Mouse (Mus musculus): ENCODE data around the gene Rab12. TPM values are rescaled to one million over a fixed set of nuclear protein-coding genes. Genes with fewer than 3 reads are reported as not detected.

Gene Rab12
- polyA plus RNA-seq, 1 experiment from 2014 or later: 44.1 TPM

DNA sequence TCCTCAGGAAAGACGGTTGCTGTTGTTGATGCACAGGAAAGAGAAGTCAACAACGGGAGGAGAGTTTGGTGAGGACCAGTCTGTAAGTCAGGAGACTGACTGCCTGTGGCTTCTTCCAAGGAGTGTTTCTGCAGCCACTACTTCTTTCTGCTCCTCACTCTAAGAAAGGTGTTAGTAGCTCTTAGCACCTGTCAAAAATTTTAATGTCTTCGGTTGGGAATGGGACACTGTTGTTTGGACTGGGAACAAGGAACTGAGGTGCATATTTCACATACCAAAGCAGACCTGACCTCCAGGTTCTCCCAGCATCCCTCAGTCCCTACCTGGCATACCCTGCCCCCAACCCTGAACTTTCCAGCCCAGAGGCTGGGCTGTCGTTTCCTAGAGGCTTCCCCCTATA lies 48.3 kb downstream of the Rab12 start:
- Histone ChIP-seq H3K27ac (no peak overlapping the region), H3K36me3 (no peaks in the 10 kb centered on the region), H3K9ac (no peak overlapping the region), H3K9me3 (replicated peaks) (0 out of 2 replicates have a peak, but pooled peaks cover 4% of the 10 kb centered on the region), H3K27me3 (no peaks in the 10 kb centered on the region), H3K4me1 (peaks cover 12% of the 10 kb centered on the region; the same call in 1 of the 2 replicates), H3K4me2 (no peak overlapping the region), H3K4me3 (replicated peaks) (no peak overlapping the region)
- ATAC-seq (replicated peaks; ENCODE audit: low FRiP score): no peak
- 72% methylated on average over 4 of the region's 4 CpGs for WGBS

DNA sequence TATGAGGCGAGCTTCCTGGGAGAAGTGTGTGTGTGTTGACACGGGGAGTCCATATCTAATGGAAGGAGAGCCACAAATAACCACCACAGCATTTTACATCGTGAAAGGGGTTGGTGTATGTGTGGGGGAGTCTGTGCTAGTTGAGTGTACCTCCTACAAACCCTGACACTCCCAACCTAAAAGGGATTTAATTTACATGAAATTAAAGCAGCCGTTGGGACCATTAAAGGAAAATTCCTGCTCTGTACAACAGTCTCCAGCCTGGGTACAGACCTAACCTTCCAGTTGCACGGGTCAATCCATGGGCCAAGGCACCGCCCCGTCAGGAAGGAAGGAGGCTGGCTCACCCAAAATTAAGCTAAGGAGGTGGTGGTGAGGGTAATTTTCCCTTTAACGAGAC lies 49.5 kb downstream of the Rab12 start:
- Histone ChIP-seq H3K4me3 (replicated peaks) (no peak overlapping the region), H3K36me3 (no peaks in the 10 kb centered on the region), H3K9me3 (replicated peaks) (0 out of 2 replicates have a peak, but pooled peaks cover 4% of the 10 kb centered on the region), H3K4me1 (peaks cover 12% of the 10 kb centered on the region; the same call in 1 of the 2 replicates), H3K27ac (0 out of 2 replicates have a peak overlapping the region, but pooled peaks have one; percentile 60), H3K9ac (no peak overlapping the region), H3K4me2 (no peak overlapping the region), H3K27me3 (no peaks in the 10 kb centered on the region)
- WGBS: 26% methylated on average over 8 of the region's 8 CpGs
- ATAC-seq (replicated peaks; ENCODE audit: low FRiP score): 0 out of 2 replicates have a peak, but pooled peaks have one; percentile 15

DNA sequence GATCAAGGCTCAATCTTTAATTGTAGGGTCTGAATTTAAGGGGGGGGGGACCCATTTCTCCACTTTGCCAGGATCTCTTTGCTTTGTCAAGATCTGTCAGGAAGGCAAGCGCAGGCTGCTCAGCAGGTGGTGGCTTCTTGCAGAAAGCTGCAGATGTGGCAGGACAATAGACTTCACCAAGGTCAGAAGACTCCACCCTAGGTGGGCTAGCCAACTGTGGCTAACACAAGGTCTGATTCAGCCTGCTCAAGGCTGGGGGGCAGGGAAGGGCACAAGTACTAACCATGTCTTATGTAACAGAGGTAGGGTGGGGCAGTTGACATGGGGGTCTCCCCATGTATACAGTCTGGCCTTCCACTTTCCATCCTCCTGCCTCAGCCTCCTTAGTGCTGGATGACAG lies 62.3 kb downstream of the Rab12 start:
- peaks cover 5% of the 10 kb centered on the region for H3K27me3 ChIP-seq
- H3K4me3 ChIP-seq (replicated peaks): no peak overlapping the region
- H3K4me1 ChIP-seq: no peaks in the 10 kb centered on the region
- H3K4me2 ChIP-seq: no peak overlapping the region
- ATAC-seq (replicated peaks; ENCODE audit: low FRiP score): no peak
- H3K27ac ChIP-seq: no peak overlapping the region
- H3K9me3 ChIP-seq (replicated peaks): no peaks in the 10 kb centered on the region
- H3K36me3 ChIP-seq: no peaks in the 10 kb centered on the region
- no peak overlapping the region for H3K9ac ChIP-seq
- 83% methylated on average over 1 of the region's 1 CpGs for WGBS

DNA sequence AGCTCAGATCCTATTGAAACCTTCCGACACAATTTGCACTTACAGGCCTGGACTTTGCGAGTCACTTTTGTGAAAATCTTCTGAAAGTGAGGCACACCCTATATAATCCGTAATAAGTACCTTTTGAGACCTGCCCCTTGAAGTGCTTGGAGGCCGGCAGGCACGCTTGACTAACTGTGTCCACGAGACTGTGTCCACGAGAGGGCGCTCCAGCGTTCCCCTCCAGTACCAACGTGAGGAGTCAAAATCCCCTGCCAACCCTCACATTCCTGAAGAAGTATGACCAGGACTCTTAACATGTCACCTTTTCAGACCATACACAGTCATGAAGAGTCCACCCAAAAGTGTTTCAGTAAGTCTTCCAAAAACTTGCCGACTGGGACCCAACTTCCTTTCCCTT lies 68.4 kb downstream of the Rab12 start:
- no peaks in the 10 kb centered on the region for H3K9me3 ChIP-seq (replicated peaks)
- H3K4me3 ChIP-seq (replicated peaks): peak overlapping the region; percentile 66
- no peaks in the 10 kb centered on the region for H3K36me3 ChIP-seq
- peaks cover 39% of the 10 kb centered on the region for H3K4me1 ChIP-seq
- no peak overlapping the region for H3K9ac ChIP-seq
- no peak for ATAC-seq (replicated peaks; ENCODE audit: low FRiP score)
- H3K4me2 ChIP-seq: peak overlapping the region; percentile 89
- peaks cover 48% of the 10 kb centered on the region for H3K27me3 ChIP-seq
- 3% methylated on average over 11 of the region's 11 CpGs for WGBS
- H3K27ac ChIP-seq: no peak overlapping the region

- Histone ChIP-seq H3K4me2 (peak overlapping the region; percentile 89), H3K4me3 (replicated peaks) (peak overlapping the region; percentile 66), H3K36me3 (no peaks in the 10 kb centered on the region), H3K9ac (peak overlapping the region; percentile 69; the same call in 1 of the 2 replicates), H3K27me3 (peaks cover 48% of the 10 kb centered on the region), H3K9me3 (replicated peaks) (no peaks in the 10 kb centered on the region), H3K27ac (peak overlapping the region; percentile 85; the same call in 1 of the 2 replicates), H3K4me1 (peaks cover 42% of the 10 kb centered on the region)
- 3% methylated on average over 18 of the region's 18 CpGs for WGBS
- no peak for ATAC-seq (replicated peaks; ENCODE audit: low FRiP score)
Observed at GRCm38 (mm10) chr17:66450526-66451070, 68.9 kb downstream of the Rab12 start.

- H3K27ac ChIP-seq: peak within 1 kb of the TSS; percentile 85
- H3K4me2 ChIP-seq: peak within 1 kb of the TSS; percentile 89
- peaks cover 45% of the 10 kb centered on the region for H3K4me1 ChIP-seq
- peak within 1 kb of the TSS; percentile 66 for H3K4me3 ChIP-seq (replicated peaks)
- no peaks in the 10 kb centered on the region for H3K36me3 ChIP-seq
- H3K27me3 ChIP-seq: peaks cover 48% of the 10 kb centered on the region
- under 1% methylated on average over 76 of the region's 76 CpGs for WGBS
- H3K9me3 ChIP-seq (replicated peaks): no peaks in the 10 kb centered on the region
- ATAC-seq (replicated peaks; ENCODE audit: low FRiP score): peak; percentile 80
- peak within 1 kb of the TSS; percentile 69 for H3K9ac ChIP-seq
Observed at GRCm38 (mm10) chr17:66449460-66450341, 69.8 kb downstream of the Rab12 start, which contains the start of gene Mtcl1. TSS of gene Mtcl1 (minus strand) at chr17:66449750.

GRCm38 (mm10) chr17:66448421-66449405 lies 70.8 kb downstream of the Rab12 start:
- H3K4me2 ChIP-seq: peak overlapping the region; percentile 89
- peak overlapping the region; percentile 85 for H3K27ac ChIP-seq
- H3K4me1 ChIP-seq: peaks cover 51% of the 10 kb centered on the region
- under 1% methylated on average over 99 of the region's 136 CpGs for WGBS
- peak overlapping the region; percentile 66 for H3K4me3 ChIP-seq (replicated peaks)
- ATAC-seq (replicated peaks; ENCODE audit: low FRiP score): peak; percentile 47
- H3K9me3 ChIP-seq (replicated peaks): no peaks in the 10 kb centered on the region
- H3K36me3 ChIP-seq: no peaks in the 10 kb centered on the region
- peaks cover 48% of the 10 kb centered on the region for H3K27me3 ChIP-seq
- peak overlapping the region; percentile 69 for H3K9ac ChIP-seq

GRCm38 (mm10) chr17:66447978-66448377 lies 71.6 kb downstream of the Rab12 start:
- no peak overlapping the region for H3K27ac ChIP-seq
- no peaks in the 10 kb centered on the region for H3K36me3 ChIP-seq
- H3K4me3 ChIP-seq (replicated peaks): peak overlapping the region; percentile 66
- peak overlapping the region; percentile 69 for H3K9ac ChIP-seq
- no peaks in the 10 kb centered on the region for H3K9me3 ChIP-seq (replicated peaks)
- H3K4me1 ChIP-seq: peaks cover 51% of the 10 kb centered on the region
- H3K4me2 ChIP-seq: peak overlapping the region; percentile 89
- peaks cover 48% of the 10 kb centered on the region for H3K27me3 ChIP-seq
- WGBS: 2% methylated on average over 11 of the region's 13 CpGs
- no peak for ATAC-seq (replicated peaks; ENCODE audit: low FRiP score)

- Histone ChIP-seq H3K9ac (no peak overlapping the region), H3K4me1 (peaks cover 51% of the 10 kb centered on the region), H3K27me3 (peaks cover 40% of the 10 kb centered on the region), H3K27ac (no peak overlapping the region), H3K9me3 (replicated peaks) (no peaks in the 10 kb centered on the region), H3K36me3 (no peaks in the 10 kb centered on the region), H3K4me2 (peak overlapping the region; percentile 89), H3K4me3 (replicated peaks) (peak overlapping the region; percentile 66; the same call in 1 of the 2 replicates)
- 60% methylated on average over 7 of the region's 7 CpGs for WGBS
- no peak for ATAC-seq (replicated peaks; ENCODE audit: low FRiP score)
Observed at GRCm38 (mm10) chr17:66447007-66447312, 72.6 kb downstream of the Rab12 start.

DNA sequence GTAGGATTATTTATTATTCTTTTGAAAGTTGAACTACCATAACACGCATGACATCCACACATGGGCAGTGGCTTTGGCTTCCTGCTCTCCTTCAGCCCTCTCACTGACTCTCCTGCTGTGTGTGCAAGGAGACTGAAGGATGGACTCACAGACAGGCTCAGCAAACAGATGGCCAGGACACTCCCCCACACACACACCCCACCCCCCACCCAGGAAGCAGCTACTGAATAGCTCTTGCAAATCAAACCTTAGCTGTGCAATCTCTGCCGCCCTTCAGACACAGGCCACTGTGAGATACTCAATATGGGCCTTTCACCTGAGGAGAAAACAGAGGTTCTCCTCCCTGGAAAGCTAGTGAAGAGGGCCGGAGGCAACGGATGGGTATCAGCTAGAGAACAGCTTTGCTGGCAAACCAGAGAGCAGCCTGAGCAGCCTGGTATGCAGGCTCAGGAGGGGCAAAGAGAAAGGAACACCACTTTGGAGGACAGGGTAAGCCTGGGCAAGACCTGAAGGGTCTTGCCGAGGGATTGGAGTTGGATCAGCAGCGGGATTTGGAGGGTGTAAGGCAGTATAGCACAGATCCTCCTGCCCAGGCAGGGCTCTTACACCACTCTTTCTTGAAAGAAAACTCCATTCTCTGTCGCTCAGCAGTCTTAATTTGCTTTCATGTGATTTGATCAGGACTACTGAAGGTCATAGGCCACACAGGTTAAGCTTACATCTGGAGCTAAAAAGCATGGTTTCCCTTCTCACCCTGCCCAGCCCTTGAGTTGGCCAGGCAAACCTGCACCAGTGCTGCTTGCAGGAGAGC lies 73.1 kb downstream of the Rab12 start:
- no peak overlapping the region for H3K9ac ChIP-seq
- peak overlapping the region; percentile 66 for H3K4me3 ChIP-seq (replicated peaks)
- H3K4me2 ChIP-seq: peak overlapping the region; percentile 89

More for the DNA sequence above, 73.1 kb downstream of the Rab12 start:
- no peak overlapping the region for H3K27ac ChIP-seq
- no peak for ATAC-seq (replicated peaks; ENCODE audit: low FRiP score)
- peaks cover 51% of the 10 kb centered on the region for H3K4me1 ChIP-seq
- H3K36me3 ChIP-seq: no peaks in the 10 kb centered on the region
- WGBS: 41% methylated on average over 7 of the region's 7 CpGs
- peaks cover 35% of the 10 kb centered on the region for H3K27me3 ChIP-seq
- H3K9me3 ChIP-seq (replicated peaks): no peaks in the 10 kb centered on the region
